Mouse (Mus musculus) MEL (cell line): ENCODE data around the gene Apbb1. TPM values are rescaled to one million over a fixed set of nuclear protein-coding genes. Genes with fewer than 3 reads are reported as not detected.

ENCODE experiments used
- DNase-seq: peaks from one replicate; pipeline ENCODE4 v3.0.0; 2011; ENCODE audit warnings: low read depth, low spot score
- H3K27ac ChIP-seq: 2 replicates; pipeline ENCODE4 v1.5.1; 2012; ENCODE audit warnings: low read depth, mild to moderate bottlenecking, control low read depth, low read length, moderate library complexity; ENCODE audit not compliant: control insufficient read depth
- H3K27me3 ChIP-seq, 2 experiments: fragments of 150-350 bp in 1 of 2; sonication (generic) in 1 of 2; 2 replicates each; pipeline ENCODE4 v1.6.1; 2012; ENCODE audit warnings: low read length in 2 of 2, mild to moderate bottlenecking in 2 of 2, improper control_type of control experiment in 1 of 2, moderate library complexity in 1 of 2; ENCODE audit not compliant: insufficient read depth in 2 of 2, control insufficient read depth in 1 of 2
- H3K36me3 ChIP-seq, 2 experiments: 2 replicates each; pipeline ENCODE4 v1.6.1; 2012 to 2014; ENCODE audit warnings: low read length in 2 of 2, improper control_type of control experiment in 1 of 2, inconsistent platforms in 1 of 2, mild to moderate bottlenecking in 1 of 2; ENCODE audit not compliant: insufficient read depth in 2 of 2, control insufficient read depth in 1 of 2
- H3K4me1 ChIP-seq, 2 experiments: fragments of 150-350 bp in 1 of 2; sonication (generic) in 1 of 2; 2 replicates each; pipeline ENCODE4 v1.6.1; 2012; ENCODE audit warnings: low read length in 2 of 2, improper control_type of control experiment in 1 of 2, mild to moderate bottlenecking in 1 of 2; ENCODE audit not compliant: insufficient read depth in 2 of 2, control insufficient read depth in 1 of 2
- H3K4me3 ChIP-seq, 2 experiments: fragments of 150-350 bp in 1 of 2; sonication (generic) in 1 of 2; 2 replicates each; pipeline ENCODE4 v1.5.1; 2012; ENCODE audit warnings: low read depth in 2 of 2, low read length in 2 of 2, mild to moderate bottlenecking in 2 of 2, moderate library complexity in 2 of 2, control low read depth in 1 of 2, improper control_type of control experiment in 1 of 2; ENCODE audit not compliant: control insufficient read depth in 1 of 2, insufficient read depth in 1 of 2
- H3K79me2 ChIP-seq: 2 replicates; pipeline ENCODE4 v1.6.1; 2012; ENCODE audit warnings: mild to moderate bottlenecking, low read length, moderate library complexity; ENCODE audit not compliant: control insufficient read depth, poor library complexity, insufficient read depth
- H3K9ac ChIP-seq: 2 replicates; pipeline ENCODE4 v1.6.1; 2012; ENCODE audit warnings: low read depth, mild to moderate bottlenecking, control low read depth, low read length, moderate library complexity; ENCODE audit not compliant: control insufficient read depth, poor library complexity, severe bottlenecking
- H3K9me3 ChIP-seq: fragments of 150-350 bp; sonication (generic); replicated peaks from 2 replicates; pipeline ENCODE4 v1.6.1; 2012; ENCODE audit warnings: mild to moderate bottlenecking, low read length, improper control_type of control experiment, moderate library complexity; ENCODE audit not compliant: insufficient read depth
- BHLHE40 ChIP-seq: IDR thresholded peaks from 2 replicates; pipeline ENCODE4 v1.6.1; 2012; ENCODE audit warnings: low read depth, mild to moderate bottlenecking, inconsistent platforms, low read length, improper control_type of control experiment, borderline replicate concordance
- CTCF ChIP-seq, 3 experiments: IDR thresholded peaks in 2 of 3; conservative IDR thresholded peaks in 1 of 3; 2 replicates each; pipeline ENCODE4 v1.5.1; 2011 to 2012; ENCODE audit warnings: low read length in 3 of 3, low read depth in 2 of 3, mild to moderate bottlenecking in 2 of 3, improper control_type of control experiment in 1 of 3, inconsistent platforms in 1 of 3, mixed read lengths in 1 of 3, moderate library complexity in 1 of 3; ENCODE audit not compliant: control insufficient read depth in 1 of 3, insufficient read depth in 1 of 3, poor library complexity in 1 of 3, severe bottlenecking in 1 of 3
- ELF1 ChIP-seq: IDR thresholded peaks from 2 replicates; pipeline ENCODE4 v1.6.1; 2014; ENCODE audit warnings: low read depth, mild to moderate bottlenecking, inconsistent platforms, low read length, improper control_type of control experiment, moderate library complexity
- EP300 ChIP-seq, 2 experiments: IDR thresholded peaks; 2 replicates each; pipeline ENCODE4 v1.6.1; 2011; ENCODE audit warnings: improper control_type of control experiment in 2 of 2, low read length in 2 of 2, low read depth in 1 of 2, mild to moderate bottlenecking in 1 of 2
- GABPA ChIP-seq: IDR thresholded peaks from 2 replicates; pipeline ENCODE4 v1.6.1; 2012; ENCODE audit warnings: low read depth, mild to moderate bottlenecking, inconsistent platforms, low read length, improper control_type of control experiment, moderate library complexity
- JUND ChIP-seq: IDR thresholded peaks from 2 replicates; pipeline ENCODE4 v1.6.1; 2011; ENCODE audit warnings: low read depth, mild to moderate bottlenecking, improper control_type of control experiment, low read length
- KAT2A ChIP-seq: conservative IDR thresholded peaks from 2 replicates; pipeline ENCODE4 v1.6.1; 2012; ENCODE audit warnings: low read depth, low read length, improper control_type of control experiment, inconsistent platforms
- MAFK ChIP-seq: IDR thresholded peaks from 2 replicates; pipeline ENCODE4 v1.6.1; 2011; ENCODE audit warnings: low read depth, mild to moderate bottlenecking, low read length, improper control_type of control experiment, borderline replicate concordance
- MAZ ChIP-seq: IDR thresholded peaks from 2 replicates; pipeline ENCODE4 v1.6.1; 2012; ENCODE audit warnings: low read depth, mild to moderate bottlenecking, inconsistent platforms, low read length, improper control_type of control experiment
- MYC ChIP-seq: IDR thresholded peaks from 2 replicates; pipeline ENCODE4 v1.6.1; 2011; ENCODE audit warnings: low read depth, mild to moderate bottlenecking, low read length, improper control_type of control experiment, moderate library complexity
- NELFE ChIP-seq: IDR thresholded peaks from 2 replicates; pipeline ENCODE4 v1.6.1; 2011; ENCODE audit warnings: low read depth, low read length, improper control_type of control experiment
- POLR2A ChIP-seq, 2 experiments: IDR thresholded peaks; 2 replicates each; pipeline ENCODE4 v1.6.1; 2011 to 2012; ENCODE audit warnings: low read length in 2 of 2, mild to moderate bottlenecking in 2 of 2, control low read depth in 1 of 2, improper control_type of control experiment in 1 of 2, low read depth in 1 of 2, moderate library complexity in 1 of 2; ENCODE audit not compliant: control insufficient read depth in 1 of 2, insufficient read depth in 1 of 2, poor library complexity in 1 of 2
- POLR2AphosphoS5 ChIP-seq: IDR thresholded peaks from 2 replicates; pipeline ENCODE4 v1.6.1; 2012; ENCODE audit warnings: low read depth, borderline replicate concordance, mild to moderate bottlenecking, inconsistent platforms, low read length, moderate library complexity, mixed read lengths
- RCOR1 ChIP-seq: IDR thresholded peaks from 2 replicates; pipeline ENCODE4 v1.6.1; 2012; ENCODE audit warnings: low read depth, mild to moderate bottlenecking, inconsistent platforms, low read length, improper control_type of control experiment
- SIN3A ChIP-seq: IDR thresholded peaks from 2 replicates; pipeline ENCODE4 v1.6.1; 2012; ENCODE audit warnings: low read length, improper control_type of control experiment, inconsistent platforms
- TAL1 ChIP-seq: IDR thresholded peaks from 2 replicates; pipeline ENCODE4 v1.6.1; 2012; ENCODE audit warnings: mild to moderate bottlenecking, inconsistent platforms, low read length, moderate library complexity, mixed read lengths
- TCF12 ChIP-seq: IDR thresholded peaks from 2 replicates; pipeline ENCODE4 v1.6.1; 2014; ENCODE audit warnings: low read depth, mild to moderate bottlenecking, inconsistent platforms, low read length, improper control_type of control experiment, moderate library complexity
- UBTF ChIP-seq: IDR thresholded peaks from 2 replicates; pipeline ENCODE4 v1.6.1; 2012; ENCODE audit warnings: low read depth, mild to moderate bottlenecking, inconsistent platforms, low read length, improper control_type of control experiment, moderate library complexity, borderline replicate concordance; ENCODE audit not compliant: insufficient read depth
- ZMIZ1 ChIP-seq: IDR thresholded peaks from 2 replicates; pipeline ENCODE4 v1.6.1; 2012; ENCODE audit warnings: low read depth, mild to moderate bottlenecking, inconsistent platforms, low read length, improper control_type of control experiment, moderate library complexity
- polyA plus RNA-seq, 2 experiments: library from polyadenylated mRNA; stranded (reverse) in 1 of 2; unstranded in 1 of 2; fragments of >175 nt in 1 of 2; fragments of >200 nt in 1 of 2; gene quantifications; 2 replicates each; pipeline versions ENCODE4 v1.2.1 to v1.2.4; 2012; ENCODE audit warnings: low replicate concordance in 2 of 2, low read depth in 1 of 2; ENCODE audit not compliant: insufficient read length in 2 of 2, insufficient read depth in 1 of 2, missing spikeins in 1 of 2
- total RNA-seq: library from RNA; depleted of rRNA; stranded (reverse); fragments of 300-350 nt; gene quantifications from 2 replicates; pipeline ENCODE4 v1.2.3, GENCODE M21; 2012

Gene Apbb1
- total and polyA plus RNA-seq, 3 experiments: 0.13 TPM; not detected in 2

- no peaks in the 10 kb centered on the region for H3K36me3 ChIP-seq
- H3K9ac ChIP-seq: no peak overlapping the region
- H3K4me1 ChIP-seq: no peaks in the 10 kb centered on the region
- no peaks in the 10 kb centered on the region for H3K79me2 ChIP-seq
- no peaks in the 10 kb centered on the region for H3K9me3 ChIP-seq
- no peak overlapping the region for H3K27ac ChIP-seq
- no peak for TF ChIP-seq MAZ
- no peak for TF ChIP-seq RCOR1
- TF ChIP-seq NELFE: no peak
- no peak for TF ChIP-seq CTCF (IDR thresholded peaks at IDR 0.05 in 2 of 3, conservative IDR thresholded peaks at IDR 0.05 in 1 of 3; ENCODE audit: control insufficient read depth in 1 of 3, insufficient read depth in 1 of 3, low read depth in 2 of 3, low read length in 3 of 3, poor library complexity in 1 of 3, severe bottlenecking in 1 of 3)
- TF ChIP-seq JUND: no peak
- no peak for TF ChIP-seq UBTF
- no peak for TF ChIP-seq ELF1
- TF ChIP-seq POLR2AphosphoS5: no peak
- no peak for TF ChIP-seq BHLHE40
- no peak for TF ChIP-seq ZMIZ1
- no peak for TF ChIP-seq TAL1
- TF ChIP-seq POLR2A (IDR thresholded peaks at IDR 0.05; ENCODE audit: control insufficient read depth in 1 of 2, insufficient read depth in 1 of 2, low read depth in 1 of 2, low read length in 2 of 2, poor library complexity in 1 of 2): no peak
- no peak for TF ChIP-seq EP300 (IDR thresholded peaks at IDR 0.05; ENCODE audit: low read depth in 1 of 2, low read length in 2 of 2)
- TF ChIP-seq MAFK: no peak
- TF ChIP-seq GABPA: no peak
- no peak for TF ChIP-seq TCF12
- no peak for TF ChIP-seq SIN3A
- no peak for TF ChIP-seq KAT2A
- no peak for TF ChIP-seq MYC
- H3K27me3 ChIP-seq: no peaks in the 10 kb centered on the region
- H3K4me3 ChIP-seq: no peak overlapping the region
- no peak for DNase-seq
These were observed 39.6 kb upstream of the Apbb1 start for GRCm38 (mm10) chr7:105621053-105621452.

- TF ChIP-seq POLR2AphosphoS5 (no peak), TAL1 (no peak)
- no peak for DNase-seq
- Histone ChIP-seq H3K27ac (no peak overlapping the region), H3K36me3 (no peaks in the 10 kb centered on the region), H3K4me1 (no peaks in the 10 kb centered on the region), H3K27me3 (no peaks in the 10 kb centered on the region), H3K79me2 (no peaks in the 10 kb centered on the region), H3K4me3 (no peak overlapping the region), H3K9ac (no peak overlapping the region), H3K9me3 (no peaks in the 10 kb centered on the region)
These were observed 38.2 kb upstream of the Apbb1 start for GRCm38 (mm10) chr7:105619701-105620100.
